Mouse (Mus musculus): ENCODE measurements at regions not wholly inside any gene's neighbourhood (a gene's known extent, or its start where the extent isn't known, plus 50 kb on each side); places are given as distances from the start of the nearest gene placed in this dataset.

GRCm38 (mm10) chr7:94046029-94046428 lies 966.4 kb downstream of the Fam181b start:
- no peak for TF ChIP-seq EP300 (IDR thresholded peaks at IDR 0.05; ENCODE audit: low read depth)
- TF ChIP-seq CTCF (IDR thresholded peaks at IDR 0.05; ENCODE audit: low read depth): peak; percentile 52
